Mouse (Mus musculus): ENCODE data around the gene Cd3g.

Gene Cd3g

GRCm38 (mm10) chr9:44920374-44921122, 59.7 kb downstream of the Cd3g start, which contains the start of gene Atp5l:
Atp5l (minus strand) TSS chr9:44920742.
- in situ Hi-C loops (cut with MboI, MseI), result loop anchor here (10.0 kb wide), 1 partner anchor 1374 kb away; no protein-coding TSS in a partner anchor

DNA sequence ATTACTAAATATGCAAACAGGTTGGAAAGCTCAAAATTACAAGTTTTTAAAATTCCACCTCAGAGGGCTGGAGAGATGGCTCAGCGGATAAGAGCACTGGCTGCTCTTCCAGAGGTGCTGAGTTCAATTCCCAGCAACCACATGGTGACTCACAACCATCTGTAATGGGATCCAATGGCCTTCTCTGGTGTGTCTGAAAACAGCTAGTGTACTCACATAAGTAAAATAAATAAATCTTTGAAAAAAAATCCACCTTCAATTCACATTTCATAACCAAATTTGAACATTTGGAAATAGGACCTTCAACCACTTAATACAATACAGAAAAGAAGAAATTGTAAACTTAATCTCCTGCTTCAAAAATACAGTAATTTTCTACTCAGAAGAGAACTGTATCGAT, 60.6 kb downstream of the Cd3g start:
- in situ Hi-C loops (cut with MboI, MseI), result loop anchor here (5.0 to 10.0 kb wide), 2 partner anchors 62 to 1375 kb away; no protein-coding TSS in a partner anchor
